In the genomic region with DNA sequence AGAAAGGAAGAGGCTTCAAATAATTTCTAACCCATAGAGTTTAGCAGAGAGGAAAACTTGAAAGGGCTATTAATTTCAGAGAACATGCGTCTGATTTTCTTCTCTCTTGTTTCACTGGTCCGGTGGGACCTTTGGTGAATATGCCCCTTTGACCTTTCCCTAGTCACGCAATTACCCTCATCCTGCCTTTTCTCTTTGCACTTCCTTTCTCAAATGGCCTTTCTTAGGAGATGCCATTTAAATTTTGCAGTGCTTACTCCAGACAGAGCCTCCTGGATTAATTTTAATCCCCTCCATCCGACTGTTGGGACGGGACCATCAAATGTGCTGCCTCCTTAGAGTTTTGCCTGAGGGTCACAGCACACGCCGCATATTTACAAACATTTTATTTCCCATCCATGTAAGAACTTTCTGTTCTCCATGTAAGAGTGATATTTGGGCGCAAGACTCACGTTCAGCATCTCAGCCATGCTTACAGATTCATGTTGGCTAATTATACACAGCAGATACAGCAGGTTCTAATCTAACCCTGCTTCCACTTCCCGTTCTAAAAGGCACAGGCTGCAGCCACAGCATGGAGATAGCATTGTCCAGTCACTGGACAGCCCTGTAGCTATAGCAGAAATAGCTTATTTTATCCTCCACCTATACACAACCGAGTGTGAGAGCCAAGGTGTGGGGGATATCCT, we compare ENCODE assay signal across 15 mouse cellular contexts.
A peak's percentile ranks its signal among the peaks of the same experiment; 100 is the strongest.
DNase-seq lines count a peak whose midpoint lies in the region; ATAC-seq and TF ChIP-seq lines count a peak whose summit lies in the region.
"Had no signal": no experiment of that assay in that cellular context is flagged by ENCODE, and none has a peak within 500 bp of the region (broad histone marks: within the 10 kb centered on the region; RNA-seq: fewer than 3 reads in every experiment).

No protein-coding gene starts in this region.

- peak; percentile 62 for ATAC-seq in hindbrain, embryonic 11.5 days (ENCODE audit: low FRiP score)
- no peak for ATAC-seq in hindbrain, embryonic 14.5 days (ENCODE audit: low FRiP score)
- ATAC-seq in midbrain, embryonic 12.5 days (ENCODE audit: low FRiP score, low read depth) = peak; percentile 48

- TF ChIP-seq POLR2A in brain, embryonic 14.5 days (IDR thresholded peaks at IDR 0.05; ENCODE audit: borderline replicate concordance, extremely low read depth, insufficient read depth, insufficient read length, poor library complexity, severe bottlenecking) = no peak
- TF ChIP-seq POLR2A in kidney, adult 2 months (IDR thresholded peaks at IDR 0.05; ENCODE audit: low read depth, low read length) = no peak

- WGBS in hindbrain, embryonic 11.5 days = 13% methylated on average over 11 of the region's 11 CpGs
- WGBS in hindbrain, embryonic 14.5 days = 20% methylated on average over 11 of the region's 11 CpGs
- 8% methylated on average over 11 of the region's 11 CpGs for WGBS in embryonic facial prominence, embryonic 10.5 days
- WGBS in midbrain, embryonic 12.5 days = 10% methylated on average over 11 of the region's 11 CpGs
- WGBS in kidney, adult 2 months = 50% methylated on average over 11 of the region's 11 CpGs

- peaks cover 6% of the 10 kb centered on the region for H3K4me1 ChIP-seq in hindbrain, embryonic 11.5 days (replicated peaks; ENCODE audit: control insufficient read depth, insufficient read depth, low read length)
- H3K4me1 ChIP-seq in hindbrain, embryonic 14.5 days (replicated peaks; ENCODE audit: control insufficient read depth, insufficient read depth, low read length) = peaks cover 12% of the 10 kb centered on the region
- H3K4me1 ChIP-seq in embryonic facial prominence, embryonic 10.5 days = peaks cover 51% of the 10 kb centered on the region
- peaks cover 23% of the 10 kb centered on the region for H3K4me1 ChIP-seq in midbrain, embryonic 12.5 days
- 0 out of 2 replicates have a peak, but pooled peaks cover 2% of the 10 kb centered on the region for H3K4me1 ChIP-seq in kidney, adult 2 months (ENCODE audit: control insufficient read depth, insufficient read depth, low read length)

- no peak overlapping the region for H3K4me2 ChIP-seq in hindbrain, embryonic 11.5 days (replicated peaks; ENCODE audit: low read depth, low read length)
- no peak overlapping the region for H3K4me2 ChIP-seq in hindbrain, embryonic 14.5 days (replicated peaks)
- no peak overlapping the region for H3K4me2 ChIP-seq in midbrain, embryonic 12.5 days (replicated peaks)
- H3K4me2 ChIP-seq: heart, embryonic 13.5 days; limb, embryonic 12.5 days had no signal

- H3K27ac ChIP-seq in hindbrain, embryonic 11.5 days (ENCODE audit: low read depth, low read length) = peak overlapping the region; percentile 78
- H3K27ac ChIP-seq in hindbrain, embryonic 14.5 days = no peak overlapping the region
- H3K27ac ChIP-seq in embryonic facial prominence, embryonic 10.5 days (replicated peaks) = peak overlapping the region; percentile 87
- H3K27ac ChIP-seq in midbrain, embryonic 12.5 days (replicated peaks) = peak overlapping the region; percentile 30; the same call in 1 of the 2 replicates
- no peak overlapping the region for H3K27ac ChIP-seq in kidney, adult 2 months (ENCODE audit: insufficient read depth, low read depth, low read length)
- H3K27ac ChIP-seq: heart, embryonic 13.5 days; limb, embryonic 12.5 days; macrophage had no signal

- H3K9ac ChIP-seq in hindbrain, embryonic 11.5 days (ENCODE audit: low read depth, low read length) = no peak overlapping the region
- no peak overlapping the region for H3K9ac ChIP-seq in hindbrain, embryonic 14.5 days
- H3K9ac ChIP-seq in midbrain, embryonic 12.5 days (replicated peaks) = no peak overlapping the region
- H3K9ac ChIP-seq: heart, embryonic 13.5 days; limb, embryonic 12.5 days had no signal

- no peaks in the 10 kb centered on the region for H3K36me3 ChIP-seq in hindbrain, embryonic 11.5 days (ENCODE audit: control insufficient read depth, insufficient read depth, low read length)
- H3K36me3 ChIP-seq in hindbrain, embryonic 14.5 days (replicated peaks; ENCODE audit: control insufficient read depth, insufficient read depth) = no peaks in the 10 kb centered on the region
- no peaks in the 10 kb centered on the region for H3K36me3 ChIP-seq in embryonic facial prominence, embryonic 10.5 days (replicated peaks)
- H3K36me3 ChIP-seq in midbrain, embryonic 12.5 days = no peaks in the 10 kb centered on the region
- no peaks in the 10 kb centered on the region for H3K36me3 ChIP-seq in kidney, adult 2 months (ENCODE audit: control insufficient read depth, insufficient read depth, low read length)
- H3K36me3 ChIP-seq: heart, embryonic 13.5 days; limb, embryonic 12.5 days had no signal

- no peak overlapping the region for H3K4me3 ChIP-seq in hindbrain, embryonic 11.5 days (ENCODE audit: low read depth, low read length)
- H3K4me3 ChIP-seq in hindbrain, embryonic 14.5 days (replicated peaks; ENCODE audit: low read length) = no peak overlapping the region
- peak overlapping the region; percentile 26 for H3K4me3 ChIP-seq in embryonic facial prominence, embryonic 10.5 days
- no peak overlapping the region for H3K4me3 ChIP-seq in midbrain, embryonic 12.5 days
- no peak overlapping the region for H3K4me3 ChIP-seq in kidney, adult 2 months (ENCODE audit: insufficient read depth, low read depth, low read length)
- H3K4me3 ChIP-seq: erythroblast, embryonic 14.5 days; heart, embryonic 13.5 days; limb, embryonic 12.5 days had no signal

- no peaks in the 10 kb centered on the region for H3K9me3 ChIP-seq in hindbrain, embryonic 11.5 days (ENCODE audit: control insufficient read depth, low read length)
- no peaks in the 10 kb centered on the region for H3K9me3 ChIP-seq in hindbrain, embryonic 14.5 days (ENCODE audit: control insufficient read depth, low read length)
- H3K9me3 ChIP-seq in embryonic facial prominence, embryonic 10.5 days = no peaks in the 10 kb centered on the region
- no peaks in the 10 kb centered on the region for H3K9me3 ChIP-seq in midbrain, embryonic 12.5 days
- H3K9me3 ChIP-seq: heart, embryonic 13.5 days; limb, embryonic 12.5 days had no signal

- no peaks in the 10 kb centered on the region for H3K27me3 ChIP-seq in hindbrain, embryonic 11.5 days (ENCODE audit: control insufficient read depth, insufficient read depth, low read length)
- no peaks in the 10 kb centered on the region for H3K27me3 ChIP-seq in hindbrain, embryonic 14.5 days (ENCODE audit: control insufficient read depth, insufficient read depth, low read length)
- no peaks in the 10 kb centered on the region for H3K27me3 ChIP-seq in embryonic facial prominence, embryonic 10.5 days (replicated peaks; ENCODE audit: low read depth, poor library complexity, severe bottlenecking)
- no peaks in the 10 kb centered on the region for H3K27me3 ChIP-seq in midbrain, embryonic 12.5 days
- H3K27me3 ChIP-seq in kidney, adult 2 months (replicated peaks; ENCODE audit: control insufficient read depth, insufficient read depth, low read length) = no peaks in the 10 kb centered on the region
- H3K27me3 ChIP-seq: heart, embryonic 13.5 days; limb, embryonic 12.5 days had no signal

- peak; percentile 45 for DNase-seq in hindbrain, embryonic 11.5 days (ENCODE audit: low spot score)
- no peak for DNase-seq in hindbrain, embryonic 14.5 days (ENCODE audit: low spot score)
- DNase-seq in brain, embryonic 14.5 days (ENCODE audit: low read depth) = peak; percentile 9
- peak; percentile 63 for DNase-seq in embryonic facial prominence, embryonic 10.5 days (ENCODE audit: low spot score)
- DNase-seq in heart, postnatal 4 days = no peak
- DNase-seq in gastrocnemius, adult 8-10 months (ENCODE audit: low spot score in 2 of 2) = no peak
- no peak for DNase-seq in kidney, adult 2 months
- DNase-seq: cerebellum, adult 2 months; kidney, adult 9 months; lung, adult 2 months had no signal

- TF ChIP-seq CTCF in brain, embryonic 14.5 days (IDR thresholded peaks at IDR 0.05; ENCODE audit: borderline replicate concordance, extremely low read depth, insufficient read depth, insufficient read length) = no peak
- no peak for TF ChIP-seq CTCF in kidney, adult 2 months (conservative IDR thresholded peaks at IDR 0.05; ENCODE audit: insufficient read depth, insufficient read length, low read depth, low read length)

Comparison
In these comparisons a context has a peak if more than half of its experiments do, and no peak if none do; other contexts are left out.
1. DNase-seq: peak in hindbrain, embryonic 11.5 days (single experiment), brain, embryonic 14.5 days (single experiment) and embryonic facial prominence, embryonic 10.5 days (single experiment); none in hindbrain, embryonic 14.5 days (single experiment), heart, postnatal 4 days (single experiment), gastrocnemius, adult 8-10 months (0 of 2) and kidney, adult 2 months (single experiment).
2. H3K27ac ChIP-seq: peak in hindbrain, embryonic 11.5 days (single experiment), embryonic facial prominence, embryonic 10.5 days (single experiment) and midbrain, embryonic 12.5 days (single experiment); none in hindbrain, embryonic 14.5 days (single experiment) and kidney, adult 2 months (single experiment).